Mouse (Mus musculus): ENCODE results near the gene Ell.

GRCm38 (mm10) chr8:70490880-70491495 lies 48.3 kb upstream of the Ell start:
- TF ChIP-seq POLR2A (IDR thresholded peaks at IDR 0.05; ENCODE audit: borderline replicate concordance, extremely low read depth, low read depth, low read length) (no peak), CTCF (IDR thresholded peaks at IDR 0.05; ENCODE audit: insufficient read depth, low read length) (no peak)
